Mouse (Mus musculus) midbrain, embryonic 15.5 days (tissue): ENCODE data around the gene Ifng. TPM values are rescaled to one million over a fixed set of nuclear protein-coding genes. Genes with fewer than 3 reads are reported as not detected.

Experiments
- ATAC-seq: fragments of 200-750 bp; cut with Nextera tagmentation; replicated peaks from 2 replicates; pipeline ENCODE4 v1.8.0; 2017; ENCODE audit warnings: moderate TSS enrichment
- H3K27ac ChIP-seq: fragments of 300-500 bp; sonication (generic); 2 replicates; pipeline ENCODE4 v1.5.1; 2015; ENCODE audit warnings: mild to moderate bottlenecking, inconsistent platforms
- H3K27me3 ChIP-seq: fragments of 300-500 bp; sonication (generic); replicated peaks from 2 replicates; pipeline ENCODE4 v1.6.1; 2015; ENCODE audit warnings: inconsistent platforms
- H3K36me3 ChIP-seq: fragments of 300-500 bp; sonication (generic); replicated peaks from 2 replicates; pipeline ENCODE4 v1.6.1; 2015; ENCODE audit warnings: inconsistent platforms
- H3K4me1 ChIP-seq: fragments of 300-500 bp; sonication (generic); 2 replicates; pipeline ENCODE4 v1.6.1; 2015; ENCODE audit warnings: inconsistent platforms
- H3K4me2 ChIP-seq: fragments of 300-500 bp; sonication (generic); 2 replicates; pipeline ENCODE4 v1.6.1; 2015; ENCODE audit warnings: inconsistent platforms, mild to moderate bottlenecking, moderate library complexity
- H3K4me3 ChIP-seq: fragments of 300-500 bp; sonication (generic); 2 replicates; pipeline ENCODE4 v1.5.1; 2015; ENCODE audit warnings: mild to moderate bottlenecking, inconsistent platforms
- H3K9ac ChIP-seq: fragments of 300-500 bp; sonication (generic); 2 replicates; pipeline ENCODE4 v1.6.1; 2015; ENCODE audit warnings: mild to moderate bottlenecking, inconsistent platforms
- H3K9me3 ChIP-seq: fragments of 300-500 bp; sonication (generic); 2 replicates; pipeline ENCODE4 v1.6.1; 2016; ENCODE audit warnings: inconsistent platforms
- WGBS: fragments of 180-500 bp; shearing (Covaris S2); methylation state at CpG from one replicate; pipeline ENCODE4 v1.1.7; 2015; ENCODE audit warnings: mixed read lengths; 5-methylcytosine and 5-hydroxymethylcytosine counted together
- polyA plus RNA-seq: library from polyadenylated mRNA; unstranded; fragments of >200 nt; fragmentation: Nextera tagmentation; extraction: Ambion mirVana; gene quantifications from 2 replicates; pipeline ENCODE4 v1.2.1, GENCODE M21; 2015

The Ifng gene
- not detected in 2 replicates for polyA plus RNA-seq

- Histone ChIP-seq H3K4me1 (no peaks in the 10 kb centered on the region), H3K27me3 (no peaks in the 10 kb centered on the region), H3K9ac (no peak within 1 kb of the TSS), H3K36me3 (no peaks in the 10 kb centered on the region), H3K4me3 (no peak within 1 kb of the TSS), H3K9me3 (no peaks in the 10 kb centered on the region), H3K4me2 (no peak within 1 kb of the TSS), H3K27ac (no peak within 1 kb of the TSS)
- no peak for ATAC-seq
- 93% methylated on average over 11 of the region's 11 CpGs for WGBS
Measured at GRCm38 (mm10) chr10:118440742-118441240, at the start of gene Ifng. TSS of gene Ifng (plus strand) at chr10:118441046.

- no peak for ATAC-seq
Measured at GRCm38 (mm10) chr10:118399917-118400316, 40.9 kb upstream of the Ifng start.

DNA sequence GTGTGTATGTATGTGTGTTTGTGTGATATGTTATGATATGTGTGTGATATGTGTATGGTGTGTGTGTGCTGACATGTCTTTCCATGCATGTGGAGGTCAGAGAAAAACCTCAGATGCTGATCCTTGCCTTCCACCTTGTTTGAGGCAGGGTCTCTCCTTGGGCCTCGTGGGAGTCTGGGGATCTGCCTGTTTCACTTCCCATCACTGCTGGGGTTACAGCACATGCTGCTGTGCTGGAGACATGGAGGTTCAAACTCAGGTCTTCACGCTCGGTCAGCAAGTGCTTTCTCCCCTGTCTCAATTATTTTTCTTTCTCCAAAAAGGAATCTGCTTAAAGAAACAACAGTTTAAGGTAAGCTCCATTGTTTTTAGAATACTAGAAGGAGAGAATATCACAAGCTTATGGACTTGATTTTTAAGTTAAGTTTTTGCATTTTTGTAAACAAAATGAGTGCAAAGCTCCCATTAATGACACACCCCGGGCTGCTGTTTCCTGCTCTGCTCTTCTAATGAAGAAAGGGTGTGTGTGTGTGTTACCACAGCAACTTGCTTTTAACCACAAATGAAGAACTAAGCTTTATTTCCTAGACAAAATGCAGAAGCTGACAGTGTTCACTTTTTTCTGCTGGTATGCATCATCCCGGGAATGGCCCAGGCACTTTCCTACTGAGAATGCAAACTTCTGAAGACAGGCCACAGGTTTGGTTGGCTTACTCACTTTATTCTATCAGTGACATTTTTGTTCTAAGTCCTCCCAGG is 34.2 kb upstream of the Ifng start:
- Histone ChIP-seq H3K4me2 (no peak overlapping the region), H3K27ac (no peak overlapping the region), H3K4me3 (no peak overlapping the region), H3K9me3 (no peaks in the 10 kb centered on the region), H3K36me3 (no peaks in the 10 kb centered on the region), H3K4me1 (no peaks in the 10 kb centered on the region), H3K27me3 (no peaks in the 10 kb centered on the region), H3K9ac (no peak overlapping the region)
- no peak for ATAC-seq
- WGBS = 82% methylated on average over 5 of the region's 5 CpGs

More at GRCm38 (mm10) chr10:118399917-118400316, 40.9 kb upstream of the Ifng start:
- Histone ChIP-seq H3K27ac (no peak overlapping the region), H3K9me3 (no peaks in the 10 kb centered on the region), H3K4me1 (no peaks in the 10 kb centered on the region), H3K4me2 (no peak overlapping the region), H3K9ac (no peak overlapping the region), H3K4me3 (no peak overlapping the region), H3K27me3 (no peaks in the 10 kb centered on the region), H3K36me3 (no peaks in the 10 kb centered on the region)
- WGBS = 83% methylated on average over 16 of the region's 16 CpGs

GRCm38 (mm10) chr10:118411377-118411776 is 29.5 kb upstream of the Ifng start:
- Histone ChIP-seq H3K4me1 (no peaks in the 10 kb centered on the region), H3K4me2 (no peak overlapping the region), H3K9ac (no peak overlapping the region), H3K36me3 (no peaks in the 10 kb centered on the region), H3K9me3 (no peaks in the 10 kb centered on the region), H3K27ac (no peak overlapping the region), H3K27me3 (no peaks in the 10 kb centered on the region), H3K4me3 (no peak overlapping the region)
- no peak for ATAC-seq

DNA sequence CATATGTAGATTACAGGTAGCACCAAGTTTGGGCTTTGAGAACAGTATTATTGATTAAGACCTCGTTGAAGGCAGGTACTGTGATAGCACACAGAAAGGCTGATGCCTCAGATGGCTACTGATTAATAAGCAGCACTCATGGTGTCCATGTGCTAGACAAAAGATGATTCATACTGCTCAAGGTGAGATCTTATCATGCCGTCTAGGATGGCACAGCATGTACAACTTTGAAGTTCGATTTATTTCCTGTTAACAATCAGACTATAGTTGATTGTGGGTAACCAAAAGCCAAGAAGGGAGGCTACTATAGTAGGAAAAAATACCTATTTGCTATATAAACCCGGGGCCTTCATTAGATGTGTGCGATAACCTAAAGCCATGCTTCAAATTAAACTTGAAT is 28.1 kb upstream of the Ifng start:
- Histone ChIP-seq H3K27ac (no peak overlapping the region), H3K4me2 (no peak overlapping the region), H3K4me1 (no peaks in the 10 kb centered on the region), H3K9ac (no peak overlapping the region), H3K36me3 (no peaks in the 10 kb centered on the region), H3K27me3 (no peaks in the 10 kb centered on the region), H3K4me3 (no peak overlapping the region), H3K9me3 (no peaks in the 10 kb centered on the region)
- no peak for ATAC-seq
- 83% methylated on average over 5 of the region's 5 CpGs for WGBS

- no peaks in the 10 kb centered on the region for H3K27me3 ChIP-seq
- no peak overlapping the region for H3K27ac ChIP-seq
- 84% methylated on average over 7 of the region's 7 CpGs for WGBS
- no peak overlapping the region for H3K4me3 ChIP-seq
- H3K9me3 ChIP-seq = no peaks in the 10 kb centered on the region
- H3K9ac ChIP-seq = no peak overlapping the region
- no peaks in the 10 kb centered on the region for H3K36me3 ChIP-seq
- no peak for ATAC-seq
- no peaks in the 10 kb centered on the region for H3K4me1 ChIP-seq
- no peak overlapping the region for H3K4me2 ChIP-seq
Measured at GRCm38 (mm10) chr10:118419000-118419425, 21.8 kb upstream of the Ifng start.

DNA sequence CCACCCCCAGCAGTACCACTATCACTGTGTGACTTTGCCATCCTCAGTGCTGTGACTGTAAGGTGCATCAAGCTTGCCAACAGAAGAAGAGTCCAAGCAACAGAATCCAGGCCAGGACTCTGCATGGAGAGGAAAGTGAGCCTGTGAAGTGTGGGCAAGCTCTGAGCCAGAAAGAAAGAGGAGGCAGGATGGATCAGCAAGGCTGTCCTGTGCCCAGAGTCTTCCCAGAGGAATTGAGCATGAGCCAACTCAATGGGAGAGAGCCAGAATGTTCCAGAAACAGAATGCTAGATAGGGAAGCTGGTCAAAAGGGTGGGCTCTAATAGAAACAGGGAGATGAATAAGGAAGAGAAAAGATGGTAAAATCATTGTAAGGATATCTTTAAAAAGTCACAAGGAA is 19.9 kb upstream of the Ifng start:
- Histone ChIP-seq H3K9me3 (no peaks in the 10 kb centered on the region), H3K4me2 (no peak overlapping the region), H3K27ac (no peak overlapping the region), H3K27me3 (no peaks in the 10 kb centered on the region), H3K4me1 (no peaks in the 10 kb centered on the region), H3K4me3 (no peak overlapping the region), H3K9ac (no peak overlapping the region), H3K36me3 (no peaks in the 10 kb centered on the region)
- no peak for ATAC-seq

- no peak overlapping the region for H3K4me2 ChIP-seq
- H3K36me3 ChIP-seq = no peaks in the 10 kb centered on the region
- H3K9me3 ChIP-seq = no peaks in the 10 kb centered on the region
- no peak for ATAC-seq
- no peaks in the 10 kb centered on the region for H3K27me3 ChIP-seq
- H3K27ac ChIP-seq = no peak overlapping the region
- H3K4me1 ChIP-seq = no peaks in the 10 kb centered on the region
- 92% methylated on average over 6 of the region's 6 CpGs for WGBS
- no peak overlapping the region for H3K4me3 ChIP-seq
- H3K9ac ChIP-seq = no peak overlapping the region
Measured at GRCm38 (mm10) chr10:118435501-118435900, 5.3 kb upstream of the Ifng start.

- Histone ChIP-seq H3K9ac (no peak overlapping the region), H3K27ac (no peak overlapping the region), H3K27me3 (no peaks in the 10 kb centered on the region), H3K4me3 (no peak overlapping the region), H3K9me3 (no peaks in the 10 kb centered on the region), H3K36me3 (no peaks in the 10 kb centered on the region), H3K4me2 (no peak overlapping the region), H3K4me1 (no peaks in the 10 kb centered on the region)
- 78% methylated on average over 3 of the region's 3 CpGs for WGBS
- ATAC-seq = no peak
Measured at GRCm38 (mm10) chr10:118441898-118442297, 1.1 kb downstream of the Ifng start.

DNA sequence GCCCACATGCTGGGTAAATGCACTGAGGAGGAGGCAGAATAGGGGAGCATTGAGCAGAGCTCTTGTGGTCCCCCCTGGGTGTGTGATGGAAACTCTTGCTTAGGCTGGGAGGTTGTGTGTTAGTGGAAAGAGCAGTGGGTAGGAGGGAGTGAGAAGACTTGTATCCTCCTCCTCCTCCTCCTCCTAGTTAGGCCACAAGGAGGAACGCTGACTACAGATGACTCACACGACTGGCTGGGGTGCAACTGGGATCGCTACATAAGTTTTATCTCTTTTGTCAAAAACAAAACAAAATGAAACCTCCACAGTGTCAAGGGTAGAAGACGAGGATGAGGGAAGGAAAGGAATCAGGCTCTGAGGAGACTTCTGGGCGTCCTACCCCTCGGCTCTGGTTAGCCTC is 2.2 kb downstream of the Ifng start:
- no peak overlapping the region for H3K9ac ChIP-seq
- WGBS = 88% methylated on average over 6 of the region's 6 CpGs
- H3K4me2 ChIP-seq = no peak overlapping the region
- no peak for ATAC-seq
- H3K4me3 ChIP-seq = no peak overlapping the region
- H3K27ac ChIP-seq = no peak overlapping the region
- no peaks in the 10 kb centered on the region for H3K27me3 ChIP-seq
- H3K9me3 ChIP-seq = no peaks in the 10 kb centered on the region
- no peaks in the 10 kb centered on the region for H3K4me1 ChIP-seq
- H3K36me3 ChIP-seq = no peaks in the 10 kb centered on the region

GRCm38 (mm10) chr10:118445021-118445420 is 4.2 kb downstream of the Ifng start:
- Histone ChIP-seq H3K27me3 (no peaks in the 10 kb centered on the region), H3K4me3 (no peak overlapping the region), H3K9ac (no peak overlapping the region), H3K4me2 (no peak overlapping the region), H3K4me1 (no peaks in the 10 kb centered on the region), H3K27ac (no peak overlapping the region), H3K36me3 (no peaks in the 10 kb centered on the region), H3K9me3 (no peaks in the 10 kb centered on the region)
- no peak for ATAC-seq
- WGBS = 95% methylated on average over 6 of the region's 6 CpGs

DNA sequence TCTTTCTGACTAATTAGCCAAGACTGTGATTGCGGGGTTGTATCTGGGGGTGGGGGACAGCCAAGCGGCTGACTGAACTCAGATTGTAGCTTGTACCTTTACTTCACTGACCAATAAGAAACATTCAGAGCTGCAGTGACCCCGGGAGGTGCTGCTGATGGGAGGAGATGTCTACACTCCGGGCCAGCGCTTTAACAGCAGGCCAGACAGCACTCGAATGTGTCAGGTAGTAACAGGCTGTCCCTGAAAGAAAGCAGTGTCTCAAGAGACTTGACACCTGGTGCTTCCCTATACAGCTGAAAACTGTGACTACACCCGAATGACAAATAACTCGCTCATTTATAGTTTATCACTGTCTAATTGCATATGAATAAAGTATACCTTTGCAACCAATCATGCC is 4.7 kb downstream of the Ifng start:
- no peak overlapping the region for H3K27ac ChIP-seq
- H3K36me3 ChIP-seq = no peaks in the 10 kb centered on the region
- H3K27me3 ChIP-seq = no peaks in the 10 kb centered on the region
- ATAC-seq = no peak
- H3K9me3 ChIP-seq = no peaks in the 10 kb centered on the region
- H3K4me1 ChIP-seq = no peaks in the 10 kb centered on the region
- H3K9ac ChIP-seq = no peak overlapping the region
- WGBS = 81% methylated on average over 8 of the region's 8 CpGs
- H3K4me3 ChIP-seq = no peak overlapping the region
- H3K4me2 ChIP-seq = no peak overlapping the region

GRCm38 (mm10) chr10:118445978-118446377 is 5.1 kb downstream of the Ifng start:
- no peaks in the 10 kb centered on the region for H3K9me3 ChIP-seq
- H3K27ac ChIP-seq = no peak overlapping the region
- H3K4me2 ChIP-seq = no peak overlapping the region
- H3K27me3 ChIP-seq = no peaks in the 10 kb centered on the region
- no peaks in the 10 kb centered on the region for H3K36me3 ChIP-seq
- no peak overlapping the region for H3K9ac ChIP-seq
- ATAC-seq = no peak
- WGBS = 82% methylated on average over 14 of the region's 14 CpGs
- H3K4me1 ChIP-seq = no peaks in the 10 kb centered on the region
- no peak overlapping the region for H3K4me3 ChIP-seq
